In genomic region chr12:51117436-51118020, GRCm38 (mm10) we compare ENCODE assay signal across 11 mouse cellular contexts.
A peak's percentile ranks its signal among the peaks of the same experiment; 100 is the strongest.
DNase-seq lines count a peak whose midpoint lies in the region; ATAC-seq and TF ChIP-seq lines count a peak whose summit lies in the region.
"Had no signal": no experiment of that assay in that cellular context is flagged by ENCODE, and none has a peak within 500 bp of the region (broad histone marks: within the 10 kb centered on the region; RNA-seq: fewer than 3 reads in every experiment).

No protein-coding gene starts in this region.

- no peaks in the 10 kb centered on the region for H3K4me1 ChIP-seq in hindbrain, embryonic 13.5 days (replicated peaks)
- no peaks in the 10 kb centered on the region for H3K4me1 ChIP-seq in hindbrain, embryonic 11.5 days (replicated peaks; ENCODE audit: control insufficient read depth, insufficient read depth, low read length)
- peaks cover 13% of the 10 kb centered on the region for H3K4me1 ChIP-seq in liver, adult 2 months (ENCODE audit: control insufficient read depth, insufficient read depth, low read length)
- H3K4me1 ChIP-seq in liver, postnatal 0 days (ENCODE audit: insufficient read depth), result no peaks in the 10 kb centered on the region
- H3K4me1 ChIP-seq in forebrain, postnatal 0 days (ENCODE audit: insufficient read depth), result peaks cover 11% of the 10 kb centered on the region; the same call in 1 of the 2 replicates
- no peaks in the 10 kb centered on the region for H3K4me1 ChIP-seq in midbrain, embryonic 16.5 days (ENCODE audit: control insufficient read depth, insufficient read depth, low read length)
- H3K4me1 ChIP-seq: liver, embryonic 12.5 days had no signal

- no peaks in the 10 kb centered on the region for H3K27me3 ChIP-seq in hindbrain, embryonic 13.5 days
- no peaks in the 10 kb centered on the region for H3K27me3 ChIP-seq in hindbrain, embryonic 11.5 days (ENCODE audit: control insufficient read depth, insufficient read depth, low read length)
- no peaks in the 10 kb centered on the region for H3K27me3 ChIP-seq in liver, adult 2 months (ENCODE audit: control insufficient read depth, insufficient read depth, low read length)
- H3K27me3 ChIP-seq in liver, postnatal 0 days (ENCODE audit: insufficient read depth, low read length), result no peaks in the 10 kb centered on the region
- H3K27me3 ChIP-seq in forebrain, postnatal 0 days (ENCODE audit: insufficient read depth, low read length), result no peaks in the 10 kb centered on the region
- no peaks in the 10 kb centered on the region for H3K27me3 ChIP-seq in midbrain, embryonic 16.5 days (ENCODE audit: control insufficient read depth, insufficient read depth, low read depth, low read length)
- H3K27me3 ChIP-seq: liver, embryonic 12.5 days had no signal

- no peak overlapping the region for H3K4me2 ChIP-seq in hindbrain, embryonic 13.5 days
- no peak overlapping the region for H3K4me2 ChIP-seq in hindbrain, embryonic 11.5 days (replicated peaks; ENCODE audit: low read depth, low read length)
- H3K4me2 ChIP-seq in liver, postnatal 0 days (ENCODE audit: low read depth, low read length), result no peak overlapping the region
- H3K4me2 ChIP-seq in forebrain, postnatal 0 days (ENCODE audit: low read depth), result no peak overlapping the region
- H3K4me2 ChIP-seq in midbrain, embryonic 16.5 days (ENCODE audit: low read length), result no peak overlapping the region
- H3K4me2 ChIP-seq: liver, embryonic 12.5 days had no signal

- no peak for TF ChIP-seq EP300 in liver, postnatal 0 days (IDR thresholded peaks at IDR 0.05; ENCODE audit: low read depth)

- H3K79me2 ChIP-seq in liver, adult 2 months (ENCODE audit: control insufficient read depth, insufficient read depth, low read length), result no peaks in the 10 kb centered on the region

- DNase-seq in hindbrain, embryonic 11.5 days (ENCODE audit: low spot score), result no peak
- peak; percentile 94 for DNase-seq in liver, adult 2 months (ENCODE audit: extremely low read depth, low read depth, low spot score)
- no peak for DNase-seq in liver, postnatal 0 days
- no peak for DNase-seq in forebrain, postnatal 0 days
- no peak for DNase-seq in urinary bladder, postnatal 36 days (ENCODE audit: low spot score in 2 of 2)
- DNase-seq: embryo, embryonic 11 days had no signal

- H3K9me3 ChIP-seq in hindbrain, embryonic 13.5 days, result no peaks in the 10 kb centered on the region
- no peaks in the 10 kb centered on the region for H3K9me3 ChIP-seq in hindbrain, embryonic 11.5 days (ENCODE audit: control insufficient read depth, low read length)
- no peaks in the 10 kb centered on the region for H3K9me3 ChIP-seq in liver, postnatal 0 days (ENCODE audit: low read length)
- no peaks in the 10 kb centered on the region for H3K9me3 ChIP-seq in forebrain, postnatal 0 days (ENCODE audit: low read length)
- H3K9me3 ChIP-seq in midbrain, embryonic 16.5 days (replicated peaks; ENCODE audit: control insufficient read depth, low read length, poor library complexity, severe bottlenecking), result no peaks in the 10 kb centered on the region

- no peak for TF ChIP-seq POLR2A in liver, adult 2 months (IDR thresholded peaks at IDR 0.05; ENCODE audit: extremely low read depth, insufficient read depth, low read length)

- H3K36me3 ChIP-seq in hindbrain, embryonic 13.5 days, result no peaks in the 10 kb centered on the region
- H3K36me3 ChIP-seq in hindbrain, embryonic 11.5 days (ENCODE audit: control insufficient read depth, insufficient read depth, low read length), result no peaks in the 10 kb centered on the region
- no peaks in the 10 kb centered on the region for H3K36me3 ChIP-seq in liver, adult 2 months (ENCODE audit: control insufficient read depth, insufficient read depth, low read length)
- H3K36me3 ChIP-seq in liver, postnatal 0 days (replicated peaks; ENCODE audit: insufficient read depth, low read length), result no peaks in the 10 kb centered on the region
- H3K36me3 ChIP-seq in forebrain, postnatal 0 days (ENCODE audit: insufficient read depth), result no peaks in the 10 kb centered on the region
- H3K36me3 ChIP-seq in midbrain, embryonic 16.5 days (ENCODE audit: control insufficient read depth, insufficient read depth, low read length), result no peaks in the 10 kb centered on the region
- H3K36me3 ChIP-seq: liver, embryonic 12.5 days had no signal

- peak; percentile 79 for ATAC-seq in hindbrain, embryonic 13.5 days (ENCODE audit: low FRiP score)
- no peak for ATAC-seq in hindbrain, embryonic 11.5 days (ENCODE audit: low FRiP score)
- ATAC-seq in liver, postnatal 0 days, result no peak
- peak; percentile 74 for ATAC-seq in forebrain, postnatal 0 days
- peak; percentile 79 for ATAC-seq in midbrain, embryonic 16.5 days
- ATAC-seq: inflammation-experienced regulatory T-cells, adult 6 months; liver, embryonic 12.5 days had no signal

- no peak for TF ChIP-seq CTCF in liver, adult 2 months (IDR thresholded peaks at IDR 0.05; ENCODE audit: low read depth, low read length)
- no peak for TF ChIP-seq CTCF in liver, postnatal 0 days (IDR thresholded peaks at IDR 0.05; ENCODE audit: low read depth)
- TF ChIP-seq CTCF in forebrain, postnatal 0 days (IDR thresholded peaks at IDR 0.05; ENCODE audit: low read depth), result no peak

- H3K4me3 ChIP-seq in hindbrain, embryonic 13.5 days, result no peak overlapping the region
- H3K4me3 ChIP-seq in hindbrain, embryonic 11.5 days (ENCODE audit: low read depth, low read length), result no peak overlapping the region
- peak overlapping the region; percentile 19; the same call in 1 of the 2 replicates for H3K4me3 ChIP-seq in liver, adult 2 months (ENCODE audit: insufficient read depth, low read depth, low read length)
- no peak overlapping the region for H3K4me3 ChIP-seq in liver, postnatal 0 days (ENCODE audit: low read depth, low read length)
- H3K4me3 ChIP-seq in forebrain, postnatal 0 days (ENCODE audit: low read depth, low read length), result no peak overlapping the region
- no peak overlapping the region for H3K4me3 ChIP-seq in midbrain, embryonic 16.5 days (ENCODE audit: low read depth, low read length)
- H3K4me3 ChIP-seq: liver, embryonic 12.5 days; myocyte had no signal

- WGBS in hindbrain, embryonic 13.5 days, result 56% methylated on average over 8 of the region's 8 CpGs
- WGBS in hindbrain, embryonic 11.5 days, result 73% methylated on average over 8 of the region's 8 CpGs
- 41% methylated on average over 8 of the region's 8 CpGs for WGBS in liver, adult 2 months
- WGBS in liver, postnatal 0 days (ENCODE audit: insufficient replicate concordance), result 61% methylated on average over 8 of the region's 8 CpGs
- 26% methylated on average over 8 of the region's 8 CpGs for WGBS in forebrain, postnatal 0 days
- WGBS in midbrain, embryonic 16.5 days, result 63% methylated on average over 8 of the region's 8 CpGs

- peak overlapping the region; percentile 49; the same call in 1 of the 2 replicates for H3K27ac ChIP-seq in hindbrain, embryonic 13.5 days
- no peak overlapping the region for H3K27ac ChIP-seq in hindbrain, embryonic 11.5 days (ENCODE audit: low read depth, low read length)
- H3K27ac ChIP-seq in liver, adult 2 months (replicated peaks; ENCODE audit: insufficient read depth, low read depth, low read length), result peak overlapping the region; percentile 83
- no peak overlapping the region for H3K27ac ChIP-seq in liver, postnatal 0 days (ENCODE audit: low read depth)
- H3K27ac ChIP-seq in forebrain, postnatal 0 days (ENCODE audit: low read depth, low read length), result peak overlapping the region; percentile 88
- no peak overlapping the region for H3K27ac ChIP-seq in midbrain, embryonic 16.5 days (ENCODE audit: low read length)
- H3K27ac ChIP-seq: liver, embryonic 12.5 days had no signal

- no peak overlapping the region for H3K9ac ChIP-seq in hindbrain, embryonic 13.5 days
- no peak overlapping the region for H3K9ac ChIP-seq in hindbrain, embryonic 11.5 days (ENCODE audit: low read depth, low read length)
- no peak overlapping the region for H3K9ac ChIP-seq in liver, adult 2 months (ENCODE audit: low read depth, low read length)
- no peak overlapping the region for H3K9ac ChIP-seq in liver, postnatal 0 days (replicated peaks)
- no peak overlapping the region for H3K9ac ChIP-seq in forebrain, postnatal 0 days
- H3K9ac ChIP-seq in midbrain, embryonic 16.5 days (ENCODE audit: low read depth, low read length), result no peak overlapping the region
- H3K9ac ChIP-seq: liver, embryonic 12.5 days had no signal

Comparison
In these comparisons a context has a peak if more than half of its experiments do, and no peak if none do; other contexts are left out.
1. ATAC-seq: peak in hindbrain, embryonic 13.5 days (single experiment), forebrain, postnatal 0 days (single experiment) and midbrain, embryonic 16.5 days (single experiment); none in hindbrain, embryonic 11.5 days (single experiment) and liver, postnatal 0 days (single experiment).
2. H3K27ac ChIP-seq: peak in hindbrain, embryonic 13.5 days (single experiment), liver, adult 2 months (single experiment) and forebrain, postnatal 0 days (single experiment); none in hindbrain, embryonic 11.5 days (single experiment), liver, postnatal 0 days (single experiment) and midbrain, embryonic 16.5 days (single experiment).